Comparison of ENCODE assay signal across 8 mouse cellular contexts in the genomic region with DNA sequence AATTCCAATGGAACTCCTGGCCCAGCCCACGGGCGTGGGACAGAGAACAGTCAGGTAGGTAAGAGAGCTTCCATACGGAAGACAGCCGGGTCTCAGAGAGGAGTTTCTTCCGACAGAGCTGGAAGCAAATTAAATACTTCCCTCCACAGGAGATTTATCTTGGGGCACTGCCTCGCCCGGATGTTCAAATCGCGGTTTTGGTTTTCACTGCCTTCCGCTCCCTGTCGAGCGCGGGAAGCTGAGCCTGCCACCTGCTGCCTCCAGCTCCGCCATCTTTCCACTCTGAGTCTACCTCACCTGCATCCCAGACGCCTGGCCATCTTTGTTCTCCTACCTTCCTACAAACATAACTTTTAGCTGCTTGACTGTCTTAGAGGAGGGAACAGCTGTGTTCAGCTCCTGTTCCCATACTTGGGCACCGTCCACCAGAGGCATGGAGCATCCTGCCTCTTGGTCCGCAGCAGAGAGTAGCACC. TPM values are rescaled to one million over a fixed set of nuclear protein-coding genes. Genes with fewer than 3 reads are reported as not detected.
DNase-seq lines count a peak whose midpoint lies in the region; ATAC-seq and TF ChIP-seq lines count a peak whose summit lies in the region.

No protein-coding gene starts in this region.

- H3K4me1 ChIP-seq in bone marrow, adult 2 months (ENCODE audit: control insufficient read depth, insufficient read depth, low read length): peaks cover 4% of the 10 kb centered on the region; the same call in 1 of the 2 replicates
- H3K4me1 ChIP-seq in hindbrain, embryonic 13.5 days (replicated peaks): peaks cover 26% of the 10 kb centered on the region
- peaks cover 22% of the 10 kb centered on the region for H3K4me1 ChIP-seq in limb, embryonic 13.5 days
- peaks cover 21% of the 10 kb centered on the region for H3K4me1 ChIP-seq in midbrain, embryonic 12.5 days

- peak; percentile 44; the same call in 1 of the 2 replicates for TF ChIP-seq POLR2A in bone marrow, adult 2 months (IDR thresholded peaks at IDR 0.05; ENCODE audit: borderline replicate concordance, control insufficient read depth, low read depth, low read length)

- 0 out of 2 replicates have a peak, but pooled peaks cover 7% of the 10 kb centered on the region for H3K9me3 ChIP-seq in hindbrain, embryonic 13.5 days
- H3K9me3 ChIP-seq in limb, embryonic 13.5 days: peaks cover 5% of the 10 kb centered on the region; the same call in 1 of the 2 replicates
- H3K9me3 ChIP-seq in midbrain, embryonic 12.5 days: no peaks in the 10 kb centered on the region

- H3K4me3 ChIP-seq in bone marrow, adult 2 months (replicated peaks; ENCODE audit: control insufficient read depth, low read depth, low read length): peak overlapping the region; percentile 83
- peak overlapping the region; percentile 96 for H3K4me3 ChIP-seq in hindbrain, embryonic 13.5 days
- peak overlapping the region; percentile 90 for H3K4me3 ChIP-seq in limb, embryonic 13.5 days
- H3K4me3 ChIP-seq in midbrain, embryonic 12.5 days: peak overlapping the region; percentile 97

- peaks cover 11% of the 10 kb centered on the region for H3K36me3 ChIP-seq in hindbrain, embryonic 13.5 days
- H3K36me3 ChIP-seq in limb, embryonic 13.5 days: peaks cover 13% of the 10 kb centered on the region
- peaks cover 14% of the 10 kb centered on the region for H3K36me3 ChIP-seq in midbrain, embryonic 12.5 days

- H3K4me2 ChIP-seq in hindbrain, embryonic 13.5 days: peak overlapping the region; percentile 96
- H3K4me2 ChIP-seq in limb, embryonic 13.5 days (replicated peaks): peak overlapping the region; percentile 95
- H3K4me2 ChIP-seq in midbrain, embryonic 12.5 days (replicated peaks): peak overlapping the region; percentile 95

- WGBS in bone marrow, adult 2 months: 2% methylated on average over 17 of the region's 17 CpGs
- 6% methylated on average over 17 of the region's 17 CpGs for WGBS in hindbrain, embryonic 13.5 days
- 4% methylated on average over 17 of the region's 17 CpGs for WGBS in limb, embryonic 13.5 days
- WGBS in midbrain, embryonic 12.5 days: 6% methylated on average over 17 of the region's 17 CpGs

- no peak for TF ChIP-seq CTCF in bone marrow, adult 2 months (IDR thresholded peaks at IDR 0.05; ENCODE audit: control insufficient read depth, insufficient read depth, low read length)

- H3K27me3 ChIP-seq in hindbrain, embryonic 13.5 days: no peaks in the 10 kb centered on the region
- no peaks in the 10 kb centered on the region for H3K27me3 ChIP-seq in limb, embryonic 13.5 days
- peaks cover 15% of the 10 kb centered on the region for H3K27me3 ChIP-seq in midbrain, embryonic 12.5 days

- H3K9ac ChIP-seq in hindbrain, embryonic 13.5 days: peak overlapping the region; percentile 96
- H3K9ac ChIP-seq in limb, embryonic 13.5 days: peak overlapping the region; percentile 94
- peak overlapping the region; percentile 96 for H3K9ac ChIP-seq in midbrain, embryonic 12.5 days (replicated peaks)

- peak overlapping the region; percentile 67 for H3K27ac ChIP-seq in bone marrow, adult 2 months (ENCODE audit: control insufficient read depth, insufficient read depth, low read depth, low read length, poor library complexity)
- peak overlapping the region; percentile 87 for H3K27ac ChIP-seq in hindbrain, embryonic 13.5 days
- peak overlapping the region; percentile 59 for H3K27ac ChIP-seq in limb, embryonic 13.5 days
- peak overlapping the region; percentile 66; the same call in 1 of the 2 replicates for H3K27ac ChIP-seq in midbrain, embryonic 12.5 days (replicated peaks)

- no peak for DNase-seq in frontal cortex, postnatal 14 days (ENCODE audit: low spot score in 2 of 2)
- DNase-seq in spleen, postnatal 10 days (ENCODE audit: low spot score in 2 of 2): peak; percentile 61 to 72

- peak; percentile 43; the same call in 1 of the 2 replicates for ATAC-seq in frontal cortex, adult (ENCODE audit: low TSS enrichment)
- peak; percentile 53 for ATAC-seq in erythroblast, adult 5-6 weeks (replicated peaks; ENCODE audit: low FRiP score, poor library complexity, severe bottlenecking)
- ATAC-seq in hindbrain, embryonic 13.5 days (ENCODE audit: low FRiP score): peak; percentile 22
- no peak for ATAC-seq in limb, embryonic 13.5 days (ENCODE audit: low FRiP score, low read depth)
- ATAC-seq in midbrain, embryonic 12.5 days (ENCODE audit: low FRiP score, low read depth): no peak

RNA-seq across cellular contexts. Expression of gene Atp13a3, which starts 16.5 kb away (rescaled TPM):
- 20.0 and 24.2 TPM in 2 replicates for polyA plus RNA-seq in bone marrow, adult 2 months (2011; ENCODE audit: insufficient read depth, insufficient read length, low replicate concordance, missing spikeins)
- total RNA-seq in erythroblast, adult 5-6 weeks (2015; ENCODE audit: low replicate concordance): 46.4 and 64.9 TPM in 2 replicates
- 36.7 and 38.2 TPM in 2 replicates for total RNA-seq in erythroblast, adult 5-6 weeks (2017; ENCODE audit: low replicate concordance)
- 7.4 and 7.5 TPM in 2 replicates for polyA plus RNA-seq in hindbrain, embryonic 13.5 days (2015; fragmentation: Nextera tagmentation; extraction: Ambion mirVana)
- 9.4 and 9.5 TPM in 2 replicates for polyA plus RNA-seq in limb, embryonic 13.5 days (2015; fragmentation: Nextera tagmentation; extraction: Ambion mirVana)
- polyA plus RNA-seq in midbrain, embryonic 12.5 days (2016; fragmentation: Nextera tagmentation; extraction: Ambion mirVana): 11.4 and 14.8 TPM in 2 replicates

Comparison
In these comparisons a context has a peak if more than half of its experiments do, and no peak if none do; other contexts are left out.
1. ATAC-seq: peak in frontal cortex, adult (single experiment), erythroblast, adult 5-6 weeks (single experiment) and hindbrain, embryonic 13.5 days (single experiment); none in limb, embryonic 13.5 days (single experiment) and midbrain, embryonic 12.5 days (single experiment).
2. DNase-seq: peak in spleen, postnatal 10 days (2 of 2); none in frontal cortex, postnatal 14 days (0 of 2).
3. Peak in every context shown above with its lines, with median percentiles within 50 percentile points of each other: H3K27ac ChIP-seq, H3K4me3 ChIP-seq, H3K4me2 ChIP-seq and H3K9ac ChIP-seq.